Mouse (Mus musculus) ES-Bruce4 (cell line): ENCODE measurements at regions not wholly inside any gene's neighbourhood (a gene's known extent, or its start where the extent isn't known, plus 50 kb on each side); places are given as distances from the start of the nearest gene placed in this dataset.

Source experiments
- CTCF ChIP-seq: IDR thresholded peaks from one replicate; pipeline ENCODE4 v1.8.1; 2011; ENCODE audit warnings: low read depth, low read length
- EP300 ChIP-seq: IDR thresholded peaks from 2 replicates; pipeline ENCODE4 v1.6.1; 2011; ENCODE audit warnings: low read depth, low read length; ENCODE audit not compliant: insufficient read depth

GRCm38 (mm10) chr5:82125921-82126459, 1106.1 kb downstream of the Adgrl3 start:
- TF ChIP-seq CTCF = no peak
- TF ChIP-seq EP300 = no peak
